Mouse (Mus musculus) stomach, embryonic 16.5 days (tissue): ENCODE measurements around the gene Eipr1. TPM values are rescaled to one million over a fixed set of nuclear protein-coding genes. Genes with fewer than 3 reads are reported as not detected.
"Not testable (repeated sequence)": the region's sequence is repeated elsewhere in the genome, so short reads cannot be mapped to it uniquely, and the experiment has no call there.

ENCODE experiments used
- ATAC-seq: fragments of 200-750 bp; cut with Nextera tagmentation; 2 replicates; pipeline ENCODE4 v1.8.0; 2017; ENCODE audit warnings: moderate number of reproducible peaks, moderate TSS enrichment; ENCODE audit not compliant: insufficient read depth, low FRiP score
- H3K27ac ChIP-seq: fragments of 300-500 bp; sonication (generic); 2 replicates; pipeline ENCODE4 v1.5.1; 2014; ENCODE audit warnings: low read length
- H3K27me3 ChIP-seq: fragments of 300-500 bp; sonication (generic); 2 replicates; pipeline ENCODE4 v1.6.1; 2014; ENCODE audit warnings: low read length, control low read depth, mixed read lengths; ENCODE audit not compliant: control insufficient read depth, insufficient read depth
- H3K36me3 ChIP-seq: fragments of 300-500 bp; sonication (generic); 2 replicates; pipeline ENCODE4 v1.6.1; 2014; ENCODE audit warnings: low read length; ENCODE audit not compliant: control insufficient read depth, insufficient read depth
- H3K4me1 ChIP-seq: fragments of 300-500 bp; sonication (generic); 2 replicates; pipeline ENCODE4 v1.6.1; 2014; ENCODE audit warnings: low read length, control low read depth, mixed read lengths; ENCODE audit not compliant: control insufficient read depth, insufficient read depth
- H3K4me2 ChIP-seq: fragments of 300-500 bp; sonication (generic); 2 replicates; pipeline ENCODE4 v1.6.1; 2014; ENCODE audit warnings: low read depth, low read length, mixed read lengths
- H3K4me3 ChIP-seq: fragments of 300-500 bp; sonication (generic); replicated peaks from 2 replicates; pipeline ENCODE4 v1.5.1; 2014; ENCODE audit warnings: mild to moderate bottlenecking, low read length
- H3K9ac ChIP-seq: fragments of 300-500 bp; sonication (generic); 2 replicates; pipeline ENCODE4 v1.6.1; 2014; ENCODE audit warnings: low read length
- H3K9me3 ChIP-seq: fragments of 300-500 bp; sonication (generic); replicated peaks from 2 replicates; pipeline ENCODE4 v1.6.1; 2016; ENCODE audit warnings: low read length, control low read depth; ENCODE audit not compliant: control insufficient read depth
- WGBS: fragments of 180-500 bp; shearing (Covaris S2); extraction: QIAGEN DNeasy Blood & Tissue Kit; methylation state at CpG from one replicate; pipeline ENCODE4 v1.1.7; 2014; 5-methylcytosine and 5-hydroxymethylcytosine counted together
- polyA plus RNA-seq: library from polyadenylated mRNA; unstranded; fragments of >200 nt; fragmentation: Nextera tagmentation; extraction: Ambion mirVana; gene quantifications from 2 replicates; pipeline ENCODE4 v1.2.1, GENCODE M21; 2015

Gene Eipr1
- polyA plus RNA-seq, 1 experiment from 2014 or later, result 24.9 TPM

GRCm38 (mm10) chr12:28912351-28912936, 160.8 kb downstream of the Eipr1 start:
- Histone ChIP-seq H3K4me2 (no peak overlapping the region), H3K36me3 (no peaks in the 10 kb centered on the region), H3K4me3 (no peak overlapping the region), H3K4me1 (peaks cover 3% of the 10 kb centered on the region), H3K27ac (no peak overlapping the region), H3K27me3 (no peaks in the 10 kb centered on the region), H3K9me3 (no peaks in the 10 kb centered on the region), H3K9ac (no peak overlapping the region)
- ATAC-seq, result no peak
- WGBS, result 55% methylated on average over 18 of the region's 18 CpGs

DNA sequence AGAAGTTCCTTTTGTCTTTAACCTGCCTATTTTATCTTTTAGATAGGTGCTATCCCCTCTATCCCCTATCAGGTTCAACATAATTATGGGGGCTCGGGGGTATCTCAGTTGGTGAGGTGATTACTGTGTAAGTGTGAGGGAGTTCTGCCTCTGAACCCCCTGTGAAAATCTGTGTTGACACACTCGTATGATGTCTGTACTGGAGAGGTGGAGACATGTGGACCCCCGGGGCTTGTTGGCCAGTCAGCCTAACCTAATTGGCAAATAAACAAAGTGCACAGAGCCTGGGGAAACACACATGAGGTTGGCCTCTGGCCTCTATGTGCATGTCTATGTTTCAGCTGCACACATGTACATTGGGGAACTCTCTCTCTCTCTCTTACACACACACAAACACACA, 161.5 kb downstream of the Eipr1 start:
- no peak overlapping the region for H3K4me2 ChIP-seq
- H3K27ac ChIP-seq, result no peak overlapping the region
- ATAC-seq, result no peak
- WGBS, result 53% methylated on average over 3 of the region's 3 CpGs
- H3K9ac ChIP-seq, result no peak overlapping the region
- H3K36me3 ChIP-seq, result no peaks in the 10 kb centered on the region
- H3K4me3 ChIP-seq, result no peak overlapping the region
- no peaks in the 10 kb centered on the region for H3K27me3 ChIP-seq
- no peaks in the 10 kb centered on the region for H3K4me1 ChIP-seq
- no peaks in the 10 kb centered on the region for H3K9me3 ChIP-seq

GRCm38 (mm10) chr12:28914056-28914455, 162.5 kb downstream of the Eipr1 start:
- H3K4me1 ChIP-seq, H3K9me3 ChIP-seq, ATAC-seq, H3K27me3 ChIP-seq, H3K36me3 ChIP-seq, H3K27ac ChIP-seq, H3K4me2 ChIP-seq, H3K4me3 ChIP-seq, H3K9ac ChIP-seq: not testable (repeated sequence)
- WGBS, result 92% methylated on average over 1 of the region's 1 CpGs

Other genes with a start within 250 kb of the Eipr1 start
- gene Dcdc2c, start 199.4 kb upstream of the Eipr1 start, polyA plus RNA-seq, result not detected in 2 replicates
- gene Allc, start 169.3 kb upstream of the Eipr1 start, polyA plus RNA-seq, result not detected in 2 replicates
- 1.5 and 1.6 TPM in 2 replicates for gene Colec11, start 128.4 kb upstream of the Eipr1 start, polyA plus RNA-seq
- gene Rps7, start 115.8 kb upstream of the Eipr1 start, polyA plus RNA-seq, result 463 and 682 TPM in 2 replicates
- gene Rnaseh1, start 102.2 kb upstream of the Eipr1 start, polyA plus RNA-seq, result 27.2 and 28.3 TPM in 2 replicates
- gene Adi1, start 76.6 kb upstream of the Eipr1 start, polyA plus RNA-seq, result 80.7 and 85.1 TPM in 2 replicates
- gene Trappc12, start 1.3 kb upstream of the Eipr1 start, polyA plus RNA-seq, result 36.4 and 36.6 TPM in 2 replicates